Mouse (Mus musculus) limb, embryonic 14.5 days (tissue): ENCODE results near the gene Mrgbp. TPM values are rescaled to one million over a fixed set of nuclear protein-coding genes. Genes with fewer than 3 reads are reported as not detected.

Experiments used
- ATAC-seq: fragments of 200-750 bp; cut with Nextera tagmentation; 2 replicates; pipeline ENCODE4 v1.8.0; 2017; ENCODE audit warnings: low read depth, moderate number of reproducible peaks, moderate TSS enrichment; ENCODE audit not compliant: low FRiP score
- DNase-seq: peaks from one replicate; pipeline ENCODE4 v3.0.0-alpha.2; 2015; ENCODE audit warnings: low spot score
- H3K27ac ChIP-seq: fragments of 300-500 bp; sonication (generic); replicated peaks from 2 replicates; pipeline ENCODE4 v1.5.1; 2014; ENCODE audit warnings: low read depth, mild to moderate bottlenecking, low read length, moderate library complexity, mixed read lengths
- H3K27me3 ChIP-seq: fragments of 300-500 bp; sonication (generic); 2 replicates; pipeline ENCODE4 v1.6.1; 2014; ENCODE audit warnings: low read length, mixed read lengths; ENCODE audit not compliant: control insufficient read depth, insufficient read depth
- H3K36me3 ChIP-seq: fragments of 300-500 bp; sonication (generic); 2 replicates; pipeline ENCODE4 v1.6.1; 2014; ENCODE audit warnings: mild to moderate bottlenecking, low read length, moderate library complexity, mixed read lengths; ENCODE audit not compliant: control insufficient read depth, insufficient read depth
- H3K4me1 ChIP-seq: fragments of 300-500 bp; sonication (generic); 2 replicates; pipeline ENCODE4 v1.6.1; 2014; ENCODE audit warnings: antibody characterized with exemption, low read length, mixed read lengths; ENCODE audit not compliant: control insufficient read depth, insufficient read depth
- H3K4me2 ChIP-seq: fragments of 300-500 bp; sonication (generic); replicated peaks from 2 replicates; pipeline ENCODE4 v1.6.1; 2014; ENCODE audit warnings: low read depth, mild to moderate bottlenecking, low read length, moderate library complexity; ENCODE audit not compliant: severe bottlenecking
- H3K4me3 ChIP-seq: fragments of 300-500 bp; sonication (generic); replicated peaks from 2 replicates; pipeline ENCODE4 v1.5.1; 2014; ENCODE audit warnings: low read length
- H3K9ac ChIP-seq: fragments of 300-500 bp; sonication (generic); 2 replicates; pipeline ENCODE4 v1.6.1; 2014; ENCODE audit warnings: mild to moderate bottlenecking, low read depth, low read length, moderate library complexity; ENCODE audit not compliant: severe bottlenecking
- H3K9me3 ChIP-seq: fragments of 300-500 bp; sonication (generic); 2 replicates; pipeline ENCODE4 v1.6.1; 2016; ENCODE audit warnings: low read length; ENCODE audit not compliant: control insufficient read depth
- POLR2A ChIP-seq: fragments of 200-500 bp; IDR thresholded peaks from 2 replicates; pipeline ENCODE4 v1.8.0; 2012; ENCODE audit warnings: inconsistent platforms, mild to moderate bottlenecking, moderate library complexity, borderline replicate concordance; ENCODE audit not compliant: insufficient read depth, insufficient read length; ENCODE audit errors: extremely low read depth
- WGBS: fragments of 180-500 bp; shearing (Covaris S2); extraction: QIAGEN DNeasy Blood & Tissue Kit; methylation state at CpG from one replicate; pipeline ENCODE4 v1.1.7; 2014; 5-methylcytosine and 5-hydroxymethylcytosine counted together
- polyA plus RNA-seq, 2 experiments: library from polyadenylated mRNA; depleted of rRNA in 1 of 2; stranded (reverse) in 1 of 2; unstranded in 1 of 2; fragments of >200 nt; fragmentation: Nextera tagmentation in 1 of 2; extraction: Ambion mirVana in 1 of 2; gene quantifications; 2 replicates each; pipeline versions ENCODE4 v1.2.1 to v1.2.3; 2012 to 2014

Mrgbp gene
- polyA plus RNA-seq (2012; rRNA removed) (46.6 and 52.2 TPM in 2 replicates), polyA plus RNA-seq (2014; fragmentation: Nextera tagmentation; extraction: Ambion mirVana) (30.5 and 31.9 TPM in 2 replicates)

GRCm38 (mm10) chr2:180581002-180581401 lies at the start of gene Mrgbp:
Gene Mrgbp (plus strand): TSS chr2:180581304.
- DNase-seq: no peak
- Histone ChIP-seq H3K27me3 (no peaks in the 10 kb centered on the region; the same call in 1 of the 2 replicates), H3K27ac (no peak within 1 kb of the TSS), H3K4me3 (no peak within 1 kb of the TSS), H3K36me3 (peaks cover 19% of the 10 kb centered on the region), H3K4me2 (no peak within 1 kb of the TSS), H3K4me1 (peaks cover 9% of the 10 kb centered on the region), H3K9ac (no peak within 1 kb of the TSS), H3K9me3 (no peaks in the 10 kb centered on the region)
- WGBS: 75% methylated on average over 3 of the region's 3 CpGs
- TF ChIP-seq POLR2A: no peak
- ATAC-seq: no peak

DNA sequence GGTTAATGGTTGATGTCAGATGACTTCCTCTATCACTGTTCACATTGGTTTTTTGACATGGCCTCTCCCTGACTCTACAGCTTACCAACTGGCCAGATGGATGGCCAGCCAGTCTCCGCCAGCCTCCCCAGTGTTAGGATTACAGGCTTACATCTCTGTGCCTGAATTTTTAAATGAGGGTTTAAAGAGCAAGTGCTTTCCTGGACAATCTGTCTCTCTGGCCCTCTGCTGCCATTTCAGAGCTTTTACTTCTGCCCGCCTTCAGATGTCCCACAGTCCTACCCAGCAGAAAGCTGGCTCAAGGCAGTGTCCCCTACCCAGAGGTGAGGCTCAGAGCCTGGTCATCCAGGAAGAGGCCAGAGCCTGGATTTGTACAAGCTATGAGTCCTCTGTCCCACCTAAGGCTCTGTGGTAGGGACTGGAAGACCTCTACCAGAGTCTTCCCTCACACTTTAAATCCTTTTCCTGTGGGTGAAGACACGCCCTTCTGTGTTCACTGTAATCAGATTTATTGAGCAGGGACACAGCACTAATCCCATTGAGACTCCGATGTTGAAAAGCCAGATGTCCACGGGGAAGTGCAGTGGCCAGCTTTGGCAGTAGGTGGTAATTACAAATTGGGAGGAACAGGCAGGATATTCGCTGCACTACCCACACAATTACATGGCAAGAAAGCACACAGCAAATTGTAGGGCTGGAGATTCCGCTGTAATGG lies 49.3 kb upstream of the Mrgbp start:
- H3K4me1 ChIP-seq: no peaks in the 10 kb centered on the region
- TF ChIP-seq POLR2A: no peak
- H3K27ac ChIP-seq: no peak overlapping the region
- H3K4me3 ChIP-seq: no peak overlapping the region
- H3K4me2 ChIP-seq: no peak overlapping the region
- no peaks in the 10 kb centered on the region for H3K9me3 ChIP-seq
- DNase-seq (no peak), ATAC-seq (no peak)
- no peaks in the 10 kb centered on the region for H3K36me3 ChIP-seq
- H3K9ac ChIP-seq: no peak overlapping the region
- 56% methylated on average over 7 of the region's 7 CpGs for WGBS
- H3K27me3 ChIP-seq: no peaks in the 10 kb centered on the region

- Histone ChIP-seq H3K9ac (no peak overlapping the region), H3K27ac (no peak overlapping the region), H3K9me3 (no peaks in the 10 kb centered on the region), H3K27me3 (no peaks in the 10 kb centered on the region), H3K4me2 (no peak overlapping the region), H3K36me3 (no peaks in the 10 kb centered on the region), H3K4me1 (no peaks in the 10 kb centered on the region), H3K4me3 (no peak overlapping the region)
- WGBS: 48% methylated on average over 6 of the region's 6 CpGs
- TF ChIP-seq POLR2A: no peak
- ATAC-seq (no peak), DNase-seq (no peak)
Observed at GRCm38 (mm10) chr2:180532386-180532995, 48.6 kb upstream of the Mrgbp start.

- Histone ChIP-seq H3K27ac (no peak overlapping the region), H3K9me3 (no peaks in the 10 kb centered on the region), H3K4me3 (no peak overlapping the region), H3K4me1 (no peaks in the 10 kb centered on the region), H3K9ac (no peak overlapping the region), H3K36me3 (no peaks in the 10 kb centered on the region), H3K4me2 (no peak overlapping the region), H3K27me3 (no peaks in the 10 kb centered on the region)
- ATAC-seq: no peak
- WGBS: 54% methylated on average over 4 of the region's 4 CpGs
- no peak for DNase-seq
- TF ChIP-seq POLR2A: no peak
Observed at GRCm38 (mm10) chr2:180533237-180533636, 47.9 kb upstream of the Mrgbp start.

- H3K27ac ChIP-seq: no peak overlapping the region
- no peak for ATAC-seq
Observed at GRCm38 (mm10) chr2:180543675-180544074, 37.4 kb upstream of the Mrgbp start.

More at GRCm38 (mm10) chr2:180543675-180544074, 37.4 kb upstream of the Mrgbp start:
- Histone ChIP-seq H3K27me3 (no peaks in the 10 kb centered on the region), H3K4me3 (no peak overlapping the region), H3K4me2 (no peak overlapping the region), H3K9me3 (no peaks in the 10 kb centered on the region), H3K9ac (no peak overlapping the region), H3K4me1 (no peaks in the 10 kb centered on the region), H3K36me3 (no peaks in the 10 kb centered on the region)
- WGBS: 92% methylated on average over 2 of the region's 2 CpGs
- DNase-seq: no peak
- no peak for TF ChIP-seq POLR2A
